Mouse (Mus musculus) ES-E14 (cell line): ENCODE data around the gene Slc30a1. TPM values are rescaled to one million over a fixed set of nuclear protein-coding genes. Genes with fewer than 3 reads are reported as not detected.
A peak's percentile ranks its signal among the peaks of the same experiment; 100 is the strongest.

Experiments
- DNase-seq: peaks from one replicate; pipeline ENCODE4 v3.0.0-alpha.2; 2013; ENCODE audit warnings: low read depth, low spot score
- H3K27ac ChIP-seq: 2 replicates; pipeline ENCODE4 v1.5.1; 2012; ENCODE audit warnings: low read depth, mild to moderate bottlenecking, low read length, moderate library complexity, mixed read lengths; ENCODE audit not compliant: poor library complexity, insufficient read depth, severe bottlenecking
- H3K36me3 ChIP-seq: 2 replicates; pipeline ENCODE4 v1.6.1; 2012; ENCODE audit warnings: mild to moderate bottlenecking, low read length, moderate library complexity, mixed read lengths; ENCODE audit not compliant: control insufficient read depth, poor library complexity, insufficient read depth, severe bottlenecking
- H3K4me1 ChIP-seq, 2 experiments: fragments of 150-350 bp in 1 of 2; sonication (generic) in 1 of 2; 2 replicates each; pipeline ENCODE4 v1.6.1; 2012; ENCODE audit warnings: low read length in 2 of 2, mild to moderate bottlenecking in 1 of 2, mixed read lengths in 1 of 2; ENCODE audit not compliant: control insufficient read depth in 2 of 2, insufficient read depth in 2 of 2, poor library complexity in 1 of 2
- H3K4me3 ChIP-seq, 2 experiments: fragments of 150-350 bp in 1 of 2; sonication (generic) in 1 of 2; 2 replicates each; pipeline ENCODE4 v1.5.1; 2012; ENCODE audit warnings: low read length in 2 of 2, low read depth in 1 of 2, mild to moderate bottlenecking in 1 of 2, mixed read lengths in 1 of 2; ENCODE audit not compliant: insufficient read depth in 1 of 2, poor library complexity in 1 of 2, severe bottlenecking in 1 of 2
- H3K9ac ChIP-seq: 2 replicates; pipeline ENCODE4 v1.6.1; 2012; ENCODE audit warnings: low read depth, mild to moderate bottlenecking, low read length, mixed read lengths; ENCODE audit not compliant: poor library complexity, insufficient read depth, severe bottlenecking
- H3K9me3 ChIP-seq: fragments of 150-350 bp; sonication (generic); 2 replicates; pipeline ENCODE4 v1.6.1; 2012; ENCODE audit warnings: low read depth, mild to moderate bottlenecking, low read length; ENCODE audit not compliant: control insufficient read depth, insufficient read depth
- CHD2 ChIP-seq: IDR thresholded peaks from 2 replicates; pipeline ENCODE4 v1.6.1; 2014; ENCODE audit warnings: mild to moderate bottlenecking, low read depth, low read length, inconsistent platforms
- HCFC1 ChIP-seq: IDR thresholded peaks from 2 replicates; pipeline ENCODE4 v1.6.1; 2012; ENCODE audit warnings: low read length, inconsistent platforms, borderline replicate concordance; ENCODE audit not compliant: insufficient read depth
- MAFK ChIP-seq: IDR thresholded peaks from 2 replicates; pipeline ENCODE4 v1.6.1; 2014; ENCODE audit warnings: mild to moderate bottlenecking, low read depth, low read length, inconsistent platforms; ENCODE audit not compliant: insufficient read depth
- ZC3H11A ChIP-seq: IDR thresholded peaks from 2 replicates; pipeline ENCODE4 v1.6.1; 2012; ENCODE audit warnings: low read depth, mild to moderate bottlenecking, inconsistent platforms, low read length, borderline replicate concordance
- ZNF384 ChIP-seq: IDR thresholded peaks from 2 replicates; pipeline ENCODE4 v1.6.1; 2012; ENCODE audit warnings: low read depth, low read length, inconsistent platforms
- in situ Hi-C, 2 experiments: fragments of 600-800 bp; cut with MboI; formaldehyde crosslinking; loops; one replicate each; pipeline ENCODE4 v1.15.1; 2025; ENCODE audit warnings: low sequenced_read_pairs in 2 of 2, inconsistent platforms in 1 of 2; ENCODE audit not compliant: unreplicated experiment in 2 of 2
- total RNA-seq: library from RNA; depleted of rRNA; stranded (reverse); fragments of 300-350 nt; gene quantifications from 2 replicates; pipeline ENCODE4 v1.2.3, GENCODE M21; 2012

Slc30a1 gene
- total RNA-seq, 1 experiment = 27.2 TPM

- no peaks in the 10 kb centered on the region for H3K4me1 ChIP-seq
- TF ChIP-seq CHD2 (no peak), MAFK (no peak), HCFC1 (no peak)
- no peak overlapping the region for H3K9ac ChIP-seq
- H3K4me3 ChIP-seq = no peak overlapping the region
- DNase-seq = no peak
- H3K36me3 ChIP-seq = no peaks in the 10 kb centered on the region
- no peak overlapping the region for H3K27ac ChIP-seq
- in situ Hi-C loops = no loop called here
- H3K9me3 ChIP-seq = no peaks in the 10 kb centered on the region
Observed at GRCm38 (mm10) chr1:191861247-191861646, 45.3 kb upstream of the Slc30a1 start.

GRCm38 (mm10) chr1:191863833-191864550 lies 42.6 kb upstream of the Slc30a1 start:
- no peak overlapping the region for H3K9ac ChIP-seq
- in situ Hi-C loops = no loop called here
- no peaks in the 10 kb centered on the region for H3K4me1 ChIP-seq
- H3K27ac ChIP-seq = no peak overlapping the region
- TF ChIP-seq CHD2 = no peak
- no peak for TF ChIP-seq ZC3H11A
- TF ChIP-seq MAFK = no peak
- no peak for TF ChIP-seq ZNF384
- no peak for TF ChIP-seq HCFC1
- H3K9me3 ChIP-seq = no peaks in the 10 kb centered on the region
- H3K4me3 ChIP-seq = peak overlapping the region in 1 of 2 experiments; percentile 31; a peak in 1 of 4 replicates
- DNase-seq = no peak
- H3K36me3 ChIP-seq = no peaks in the 10 kb centered on the region

GRCm38 (mm10) chr1:191864551-191865027 lies 42.0 kb upstream of the Slc30a1 start:
- in situ Hi-C loops = no loop called here
- Histone ChIP-seq H3K36me3 (no peaks in the 10 kb centered on the region), H3K9ac (no peak overlapping the region), H3K27ac (no peak overlapping the region), H3K4me1 (no peaks in the 10 kb centered on the region), H3K4me3 (no peak overlapping the region), H3K9me3 (no peaks in the 10 kb centered on the region)
- DNase-seq = no peak
- no peak for TF ChIP-seq HCFC1
- TF ChIP-seq ZC3H11A = no peak
- TF ChIP-seq CHD2 = no peak
- TF ChIP-seq ZNF384 = no peak
- TF ChIP-seq MAFK = no peak

- TF ChIP-seq CHD2 (no peak), HCFC1 (no peak)
- no peak for DNase-seq
- no peak overlapping the region for H3K27ac ChIP-seq
- in situ Hi-C loops = no loop called here
- no peaks in the 10 kb centered on the region for H3K9me3 ChIP-seq
- no peak overlapping the region for H3K9ac ChIP-seq
- peaks cover 0 to 4% of the 10 kb centered on the region in 2 experiments; a peak in 1 of 4 replicates for H3K4me1 ChIP-seq
- no peak overlapping the region for H3K4me3 ChIP-seq
- H3K36me3 ChIP-seq = no peaks in the 10 kb centered on the region
Observed at GRCm38 (mm10) chr1:191872076-191872710, 34.4 kb upstream of the Slc30a1 start.
